Mouse (Mus musculus) intestine, embryonic 14.5 days (tissue): Measurements from ENCODE around the gene Vipr1. TPM values are rescaled to one million over a fixed set of nuclear protein-coding genes. Genes with fewer than 3 reads are reported as not detected.

Experiments used
- polyA plus RNA-seq: library from polyadenylated mRNA; unstranded; fragments of >200 nt; fragmentation: Nextera tagmentation; extraction: Ambion mirVana; gene quantifications from 2 replicates; pipeline ENCODE4 v1.2.1, GENCODE M21; 2014

Vipr1 gene
- polyA plus RNA-seq, 1 experiment from 2014 or later: 5.9 TPM

Other genes starting within 250 kb of the Vipr1 start
- gene Cck, start 147.0 kb upstream of the Vipr1 start, polyA plus RNA-seq: 6.5 and 7.0 TPM in 2 replicates
- not detected in 2 replicates for gene Lyzl4, start 620 bp upstream of the Vipr1 start, polyA plus RNA-seq
- gene Sec22c, start 62.8 kb downstream of the Vipr1 start, polyA plus RNA-seq: 9.5 and 9.7 TPM in 2 replicates
- 135 and 152 TPM in 2 replicates for gene Ss18l2, start 67.6 kb downstream of the Vipr1 start, polyA plus RNA-seq
- 69.7 and 71.7 TPM in 2 replicates for gene Nktr, start 76.5 kb downstream of the Vipr1 start, polyA plus RNA-seq
- 13.1 and 14.1 TPM in 2 replicates for gene Zfp651, start 116.6 kb downstream of the Vipr1 start, polyA plus RNA-seq
- 0.22 and 0.26 TPM in 2 replicates for gene Klhl40, start 134.9 kb downstream of the Vipr1 start, polyA plus RNA-seq
- gene Hhatl, start 149.8 kb downstream of the Vipr1 start, polyA plus RNA-seq: 2.0 and 2.4 TPM in 2 replicates
- 1.9 and 2.5 TPM in 2 replicates for gene Ccdc13, start 196.7 kb downstream of the Vipr1 start, polyA plus RNA-seq
- 190 and 193 TPM in 2 replicates for gene Higd1a, start 215.6 kb downstream of the Vipr1 start, polyA plus RNA-seq